Mouse (Mus musculus) thymus, adult 2 months (tissue): Measurements from ENCODE around the gene Ak8.

Source experiments
- CTCF ChIP-seq: fragments of 200-500 bp; IDR thresholded peaks from 2 replicates; pipeline ENCODE4 v1.5.1; 2012; ENCODE audit warnings: mild to moderate bottlenecking, control low read depth, low read length, moderate library complexity, borderline replicate concordance; ENCODE audit not compliant: control insufficient read depth, poor library complexity, insufficient read depth; ENCODE audit errors: extremely low read depth
- POLR2A ChIP-seq: fragments of 200-500 bp; IDR thresholded peaks from 2 replicates; pipeline ENCODE4 v1.6.1; 2012; ENCODE audit warnings: mild to moderate bottlenecking, low read length, control low read depth, moderate library complexity; ENCODE audit not compliant: control insufficient read depth, poor library complexity, insufficient read depth; ENCODE audit errors: extremely low read depth

DNA sequence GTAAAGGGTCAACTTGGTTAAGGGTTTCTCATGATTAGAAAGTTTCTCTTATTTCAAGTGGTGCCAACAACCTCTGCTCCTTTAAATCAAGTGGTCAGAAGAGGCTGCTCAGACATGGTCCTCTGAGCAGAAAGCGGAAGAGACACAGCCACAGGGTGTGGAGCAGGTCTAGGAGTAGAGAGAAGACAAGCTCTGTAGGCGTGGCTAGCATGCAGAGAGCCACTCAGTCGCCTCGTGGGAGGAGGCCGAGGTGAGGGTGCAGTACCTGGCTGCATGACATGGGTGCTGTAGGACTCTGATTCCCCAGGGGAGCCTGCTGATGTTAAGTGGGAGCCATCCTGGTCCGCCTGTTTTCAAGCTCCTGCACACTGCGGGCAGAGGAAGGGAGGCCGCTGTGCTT, 43.7 kb upstream of the Ak8 start:
- no peak for TF ChIP-seq POLR2A
- TF ChIP-seq CTCF: no peak
